Mouse (Mus musculus): Measurements from ENCODE around the gene Zdhhc6. TPM values are rescaled to one million over a fixed set of nuclear protein-coding genes. Genes with fewer than 3 reads are reported as not detected.

The Zdhhc6 gene
- total RNA-seq, 1 experiment = 56.8 TPM

GRCm38 (mm10) chr19:55288974-55289373 lies 26.9 kb downstream of the Zdhhc6 start:
- Histone ChIP-seq H3K4me1 (ENCODE audit: control insufficient read depth in 2 of 2, insufficient read depth in 2 of 2, low read length in 2 of 2, poor library complexity in 1 of 2) (no peaks in the 10 kb centered on the region), H3K9ac (ENCODE audit: insufficient read depth, low read depth, low read length, poor library complexity, severe bottlenecking) (no peak overlapping the region), H3K4me3 (ENCODE audit: insufficient read depth in 1 of 2, low read depth in 1 of 2, low read length in 2 of 2, poor library complexity in 1 of 2, severe bottlenecking in 1 of 2) (no peak overlapping the region), H3K9me3 (ENCODE audit: control insufficient read depth, insufficient read depth, low read depth, low read length) (no peaks in the 10 kb centered on the region), H3K27ac (ENCODE audit: insufficient read depth, low read depth, low read length, poor library complexity, severe bottlenecking) (no peak overlapping the region), H3K36me3 (ENCODE audit: control insufficient read depth, insufficient read depth, low read length, poor library complexity, severe bottlenecking) (no peaks in the 10 kb centered on the region)
- TF ChIP-seq MAFK (IDR thresholded peaks at IDR 0.05; ENCODE audit: insufficient read depth, low read depth, low read length) = no peak
- TF ChIP-seq ZC3H11A (IDR thresholded peaks at IDR 0.05; ENCODE audit: borderline replicate concordance, low read depth, low read length) = no peak
- TF ChIP-seq HCFC1 (IDR thresholded peaks at IDR 0.05; ENCODE audit: borderline replicate concordance, insufficient read depth, low read length) = no peak
- no peak for TF ChIP-seq CHD2 (IDR thresholded peaks at IDR 0.05; ENCODE audit: low read depth, low read length)
- TF ChIP-seq ZNF384 (IDR thresholded peaks at IDR 0.05; ENCODE audit: low read depth, low read length) = no peak
- in situ Hi-C loops (cut with MboI; ENCODE audit: low sequenced_read_pairs in 2 of 2, unreplicated experiment in 2 of 2) = no loop called here
- no peak for DNase-seq (ENCODE audit: low read depth, low spot score)

- DNase-seq (ENCODE audit: low read depth, low spot score) = no peak
- Histone ChIP-seq H3K4me3 (ENCODE audit: insufficient read depth in 1 of 2, low read depth in 1 of 2, low read length in 2 of 2, poor library complexity in 1 of 2, severe bottlenecking in 1 of 2) (no peak overlapping the region), H3K36me3 (ENCODE audit: control insufficient read depth, insufficient read depth, low read length, poor library complexity, severe bottlenecking) (no peaks in the 10 kb centered on the region; the same call in 1 of the 2 replicates), H3K27ac (ENCODE audit: insufficient read depth, low read depth, low read length, poor library complexity, severe bottlenecking) (no peak overlapping the region), H3K9ac (ENCODE audit: insufficient read depth, low read depth, low read length, poor library complexity, severe bottlenecking) (no peak overlapping the region), H3K4me1 (ENCODE audit: control insufficient read depth in 2 of 2, insufficient read depth in 2 of 2, low read length in 2 of 2, poor library complexity in 1 of 2) (no peaks in the 10 kb centered on the region), H3K9me3 (ENCODE audit: control insufficient read depth, insufficient read depth, low read depth, low read length) (no peaks in the 10 kb centered on the region)
- TF ChIP-seq HCFC1 (IDR thresholded peaks at IDR 0.05; ENCODE audit: borderline replicate concordance, insufficient read depth, low read length) (no peak), CHD2 (IDR thresholded peaks at IDR 0.05; ENCODE audit: low read depth, low read length) (no peak), MAFK (IDR thresholded peaks at IDR 0.05; ENCODE audit: insufficient read depth, low read depth, low read length) (no peak), ZNF384 (IDR thresholded peaks at IDR 0.05; ENCODE audit: low read depth, low read length) (no peak), ZC3H11A (IDR thresholded peaks at IDR 0.05; ENCODE audit: borderline replicate concordance, low read depth, low read length) (no peak)
- in situ Hi-C loops (cut with MboI; ENCODE audit: low sequenced_read_pairs in 2 of 2, unreplicated experiment in 2 of 2) = no loop called here
These were observed 29.8 kb downstream of the Zdhhc6 start for GRCm38 (mm10) chr19:55286034-55286433.

GRCm38 (mm10) chr19:55284093-55284492 lies 31.7 kb downstream of the Zdhhc6 start:
- H3K9ac ChIP-seq (ENCODE audit: insufficient read depth, low read depth, low read length, poor library complexity, severe bottlenecking) = no peak overlapping the region
- H3K27ac ChIP-seq (ENCODE audit: insufficient read depth, low read depth, low read length, poor library complexity, severe bottlenecking) = no peak overlapping the region
- no peaks in the 10 kb centered on the region for H3K4me1 ChIP-seq (ENCODE audit: control insufficient read depth in 2 of 2, insufficient read depth in 2 of 2, low read length in 2 of 2, poor library complexity in 1 of 2)
- H3K9me3 ChIP-seq (ENCODE audit: control insufficient read depth, insufficient read depth, low read depth, low read length) = no peaks in the 10 kb centered on the region
- TF ChIP-seq HCFC1 (IDR thresholded peaks at IDR 0.05; ENCODE audit: borderline replicate concordance, insufficient read depth, low read length) (no peak), CHD2 (IDR thresholded peaks at IDR 0.05; ENCODE audit: low read depth, low read length) (no peak), ZNF384 (IDR thresholded peaks at IDR 0.05; ENCODE audit: low read depth, low read length) (no peak), ZC3H11A (IDR thresholded peaks at IDR 0.05; ENCODE audit: borderline replicate concordance, low read depth, low read length) (no peak)
- no peaks in the 10 kb centered on the region; the same call in 1 of the 2 replicates for H3K36me3 ChIP-seq (ENCODE audit: control insufficient read depth, insufficient read depth, low read length, poor library complexity, severe bottlenecking)
- in situ Hi-C loops (cut with MboI; ENCODE audit: low sequenced_read_pairs in 2 of 2, unreplicated experiment in 2 of 2) = no loop called here
- H3K4me3 ChIP-seq (ENCODE audit: insufficient read depth in 1 of 2, low read depth in 1 of 2, low read length in 2 of 2, poor library complexity in 1 of 2, severe bottlenecking in 1 of 2) = no peak overlapping the region
- DNase-seq (ENCODE audit: low read depth, low spot score) = no peak

- H3K9me3 ChIP-seq (ENCODE audit: control insufficient read depth, insufficient read depth, low read depth, low read length) = no peaks in the 10 kb centered on the region
- no peaks in the 10 kb centered on the region for H3K36me3 ChIP-seq (ENCODE audit: control insufficient read depth, insufficient read depth, low read length, poor library complexity, severe bottlenecking)
- TF ChIP-seq ZC3H11A (IDR thresholded peaks at IDR 0.05; ENCODE audit: borderline replicate concordance, low read depth, low read length) (no peak), HCFC1 (IDR thresholded peaks at IDR 0.05; ENCODE audit: borderline replicate concordance, insufficient read depth, low read length) (no peak), CHD2 (IDR thresholded peaks at IDR 0.05; ENCODE audit: low read depth, low read length) (no peak), ZNF384 (IDR thresholded peaks at IDR 0.05; ENCODE audit: low read depth, low read length) (no peak), MAFK (IDR thresholded peaks at IDR 0.05; ENCODE audit: insufficient read depth, low read depth, low read length) (no peak)
- H3K4me3 ChIP-seq (ENCODE audit: insufficient read depth in 1 of 2, low read depth in 1 of 2, low read length in 2 of 2, poor library complexity in 1 of 2, severe bottlenecking in 1 of 2) = no peak overlapping the region
- H3K9ac ChIP-seq (ENCODE audit: insufficient read depth, low read depth, low read length, poor library complexity, severe bottlenecking) = no peak overlapping the region
- no peak overlapping the region for H3K27ac ChIP-seq (ENCODE audit: insufficient read depth, low read depth, low read length, poor library complexity, severe bottlenecking)
- in situ Hi-C loops (cut with MboI; ENCODE audit: low sequenced_read_pairs in 2 of 2, unreplicated experiment in 2 of 2) = no loop called here
- no peak for DNase-seq (ENCODE audit: low read depth, low spot score)
- H3K4me1 ChIP-seq (ENCODE audit: control insufficient read depth in 2 of 2, insufficient read depth in 2 of 2, low read length in 2 of 2, poor library complexity in 1 of 2) = peaks cover 0 to 6% of the 10 kb centered on the region in 2 experiments; a peak in 1 of 4 replicates
These were observed 39.1 kb downstream of the Zdhhc6 start for GRCm38 (mm10) chr19:55276770-55277169.

GRCm38 (mm10) chr19:55276100-55276499 lies 39.7 kb downstream of the Zdhhc6 start:
- no peak overlapping the region for H3K9ac ChIP-seq (ENCODE audit: insufficient read depth, low read depth, low read length, poor library complexity, severe bottlenecking)
- no peak for DNase-seq (ENCODE audit: low read depth, low spot score)
- H3K9me3 ChIP-seq (ENCODE audit: control insufficient read depth, insufficient read depth, low read depth, low read length) = no peaks in the 10 kb centered on the region
- H3K4me1 ChIP-seq (ENCODE audit: control insufficient read depth in 2 of 2, insufficient read depth in 2 of 2, low read length in 2 of 2, poor library complexity in 1 of 2) = peaks cover 0 to 8% of the 10 kb centered on the region in 2 experiments; a peak in 2 of 4 replicates
- H3K4me3 ChIP-seq (ENCODE audit: insufficient read depth in 1 of 2, low read depth in 1 of 2, low read length in 2 of 2, poor library complexity in 1 of 2, severe bottlenecking in 1 of 2) = no peak overlapping the region
- TF ChIP-seq HCFC1 (IDR thresholded peaks at IDR 0.05; ENCODE audit: borderline replicate concordance, insufficient read depth, low read length) (no peak), MAFK (IDR thresholded peaks at IDR 0.05; ENCODE audit: insufficient read depth, low read depth, low read length) (no peak), CHD2 (IDR thresholded peaks at IDR 0.05; ENCODE audit: low read depth, low read length) (no peak), ZC3H11A (IDR thresholded peaks at IDR 0.05; ENCODE audit: borderline replicate concordance, low read depth, low read length) (no peak), ZNF384 (IDR thresholded peaks at IDR 0.05; ENCODE audit: low read depth, low read length) (no peak)
- H3K36me3 ChIP-seq (ENCODE audit: control insufficient read depth, insufficient read depth, low read length, poor library complexity, severe bottlenecking) = no peaks in the 10 kb centered on the region
- in situ Hi-C loops (cut with MboI; ENCODE audit: low sequenced_read_pairs in 2 of 2, unreplicated experiment in 2 of 2) = no loop called here
- H3K27ac ChIP-seq (ENCODE audit: insufficient read depth, low read depth, low read length, poor library complexity, severe bottlenecking) = no peak overlapping the region

All from ES-E14 (cell line).